Mouse (Mus musculus): ENCODE data around the gene Zfp771.

GRCm38 (mm10) chr7:127280092-127280491 lies 36.0 kb downstream of the Zfp771 start:
- no peak for TF ChIP-seq CTCF (IDR thresholded peaks at IDR 0.05; ENCODE audit: extremely low read depth, insufficient read length, insufficient replicate concordance, low read depth, low read length)
- TF ChIP-seq POLR2A (IDR thresholded peaks at IDR 0.05; ENCODE audit: low read depth, low read length), result no peak

All from small intestine, adult 2 months (tissue).